Mouse (Mus musculus) embryonic facial prominence, embryonic 13.5 days (tissue): ENCODE measurements around the gene Setd5. TPM values are rescaled to one million over a fixed set of nuclear protein-coding genes. Genes with fewer than 3 reads are reported as not detected.
A peak's percentile ranks its signal among the peaks of the same experiment; 100 is the strongest.

ENCODE experiments used
- ATAC-seq: fragments of 200-750 bp; cut with Nextera tagmentation; 2 replicates; pipeline ENCODE4 v1.8.0; 2017; ENCODE audit warnings: low read depth; ENCODE audit not compliant: insufficient number of reproducible peaks, insufficient read depth, low FRiP score, low TSS enrichment
- H3K27ac ChIP-seq: fragments of 300-500 bp; sonication (generic); 2 replicates; pipeline ENCODE4 v1.5.1; 2015; ENCODE audit warnings: moderate library complexity, mild to moderate bottlenecking, inconsistent platforms
- H3K27me3 ChIP-seq: fragments of 300-500 bp; sonication (generic); 2 replicates; pipeline ENCODE4 v1.6.1; 2015; ENCODE audit warnings: mild to moderate bottlenecking, inconsistent platforms
- H3K36me3 ChIP-seq: fragments of 300-500 bp; sonication (generic); 2 replicates; pipeline ENCODE4 v1.6.1; 2015; ENCODE audit warnings: mild to moderate bottlenecking, inconsistent platforms
- H3K4me1 ChIP-seq: fragments of 300-500 bp; sonication (generic); 2 replicates; pipeline ENCODE4 v1.6.1; 2015; ENCODE audit warnings: inconsistent platforms
- H3K4me2 ChIP-seq: fragments of 300-500 bp; sonication (generic); 2 replicates; pipeline ENCODE4 v1.6.1; 2015; ENCODE audit warnings: moderate library complexity, mild to moderate bottlenecking, inconsistent platforms
- H3K4me3 ChIP-seq: fragments of 300-500 bp; sonication (generic); 2 replicates; pipeline ENCODE4 v1.5.1; 2015; ENCODE audit warnings: mild to moderate bottlenecking, inconsistent platforms
- H3K9ac ChIP-seq: fragments of 300-500 bp; sonication (generic); 2 replicates; pipeline ENCODE4 v1.6.1; 2015; ENCODE audit warnings: mild to moderate bottlenecking, inconsistent platforms
- H3K9me3 ChIP-seq: fragments of 300-500 bp; sonication (generic); 2 replicates; pipeline ENCODE4 v1.6.1; 2016; ENCODE audit warnings: inconsistent platforms
- WGBS: fragments of 180-500 bp; shearing (Covaris S2); methylation state at CpG from one replicate; pipeline ENCODE4 v1.1.7; 2015; ENCODE audit warnings: mixed read lengths; 5-methylcytosine and 5-hydroxymethylcytosine counted together
- polyA plus RNA-seq: library from polyadenylated mRNA; unstranded; fragments of >200 nt; fragmentation: Nextera tagmentation; extraction: Ambion mirVana; gene quantifications from 2 replicates; pipeline ENCODE4 v1.2.1, GENCODE M21; 2015

Gene Setd5
- polyA plus RNA-seq, 1 experiment from 2014 or later = 91.0 TPM

DNA sequence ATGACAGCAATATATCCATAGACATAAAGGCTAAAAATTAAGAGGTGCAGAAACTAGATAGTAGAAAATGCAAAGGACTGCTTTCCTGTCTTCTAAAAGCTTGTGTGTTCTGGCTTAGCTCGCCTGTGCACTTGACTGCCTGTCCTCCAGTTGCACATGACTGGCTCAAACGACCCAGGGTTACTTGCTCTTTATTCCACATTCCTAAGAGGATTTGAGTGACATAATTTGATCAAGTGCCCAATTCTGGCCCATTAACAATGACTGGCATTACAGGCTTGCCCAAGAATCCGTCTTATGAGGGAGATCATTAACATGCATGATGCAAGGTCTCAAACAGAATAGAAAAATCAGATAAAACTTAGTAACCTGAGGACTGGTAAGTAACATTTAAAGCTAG lies 14.9 kb upstream of the Setd5 start:
- Histone ChIP-seq H3K27ac (no peak overlapping the region), H3K9me3 (no peaks in the 10 kb centered on the region), H3K4me2 (no peak overlapping the region), H3K4me3 (no peak overlapping the region), H3K9ac (no peak overlapping the region), H3K27me3 (no peaks in the 10 kb centered on the region), H3K4me1 (no peaks in the 10 kb centered on the region), H3K36me3 (peaks cover 88% of the 10 kb centered on the region)
- WGBS = 72% methylated on average over 3 of the region's 3 CpGs
- ATAC-seq = no peak

DNA sequence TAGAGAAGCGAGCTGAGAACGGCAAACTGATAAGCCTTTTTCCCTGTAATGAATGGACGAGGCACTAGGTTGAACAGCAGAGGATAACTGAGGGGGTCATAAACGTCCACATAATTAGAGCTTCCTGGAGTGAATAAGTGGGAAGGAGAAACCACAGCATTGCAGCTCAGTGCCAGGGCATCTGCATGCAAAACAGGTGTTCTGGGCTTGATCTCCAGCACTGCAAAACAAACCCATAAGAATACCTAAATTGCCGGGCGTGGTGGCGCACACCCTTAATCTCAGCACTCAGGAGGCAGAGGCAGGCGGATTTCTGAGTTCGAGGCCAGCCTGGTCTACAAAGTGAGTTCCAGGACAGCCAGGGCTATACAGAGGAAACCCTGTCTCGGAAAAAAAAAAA lies 13.8 kb upstream of the Setd5 start:
- ATAC-seq = no peak

DNA sequence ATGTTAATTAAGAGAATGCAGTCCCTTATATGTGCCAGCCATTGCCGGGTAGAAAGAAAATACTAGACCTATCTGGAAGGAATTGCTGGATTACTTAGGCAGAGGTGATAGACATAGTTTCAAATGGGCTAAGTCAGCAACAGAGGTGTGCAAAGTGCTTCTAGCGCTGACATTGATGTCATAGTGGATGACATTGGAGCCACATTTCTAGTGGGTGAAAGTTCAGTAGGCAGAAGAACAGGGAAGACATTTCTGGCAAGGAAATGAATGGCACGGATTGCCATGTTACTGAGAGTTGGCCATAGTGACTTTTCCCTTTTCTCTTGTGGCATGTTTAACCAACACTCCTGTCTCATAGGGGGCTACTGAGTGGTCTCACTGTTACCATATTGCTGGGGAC lies 12.0 kb upstream of the Setd5 start:
- Histone ChIP-seq H3K4me3 (no peak overlapping the region), H3K4me2 (no peak overlapping the region), H3K9me3 (no peaks in the 10 kb centered on the region), H3K27me3 (no peaks in the 10 kb centered on the region), H3K9ac (no peak overlapping the region), H3K36me3 (peaks cover 88% of the 10 kb centered on the region), H3K27ac (no peak overlapping the region), H3K4me1 (0 out of 2 replicates have a peak, but pooled peaks cover 3% of the 10 kb centered on the region)
- 86% methylated on average over 3 of the region's 3 CpGs for WGBS
- ATAC-seq = no peak

More for the DNA sequence above, 13.8 kb upstream of the Setd5 start:
- Histone ChIP-seq H3K9me3 (no peaks in the 10 kb centered on the region), H3K36me3 (peaks cover 92% of the 10 kb centered on the region), H3K4me2 (no peak overlapping the region), H3K27ac (no peak overlapping the region), H3K4me1 (no peaks in the 10 kb centered on the region), H3K4me3 (no peak overlapping the region), H3K27me3 (no peaks in the 10 kb centered on the region), H3K9ac (no peak overlapping the region)
- 93% methylated on average over 10 of the region's 10 CpGs for WGBS

DNA sequence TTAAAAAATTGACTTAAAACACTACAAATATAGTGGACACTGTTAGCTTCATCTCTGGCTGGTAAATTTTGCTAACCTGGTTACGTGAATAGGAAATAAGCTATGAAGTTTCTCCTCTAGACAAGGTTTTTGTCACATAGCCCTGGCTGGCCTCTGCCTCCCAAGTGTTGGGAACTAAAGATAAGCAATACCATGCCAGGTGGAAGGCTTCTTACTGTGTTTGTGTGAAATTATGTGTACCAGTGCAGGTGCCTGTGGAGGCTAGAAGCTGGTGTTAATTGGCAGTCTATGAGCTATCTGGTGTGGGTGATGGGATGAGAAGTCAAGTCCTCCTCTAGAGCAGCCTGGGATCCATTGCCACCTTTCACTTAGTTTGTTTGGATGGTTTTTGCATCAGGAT lies 8.0 kb upstream of the Setd5 start:
- Histone ChIP-seq H3K27ac (no peak overlapping the region), H3K9ac (no peak overlapping the region), H3K9me3 (no peaks in the 10 kb centered on the region), H3K27me3 (no peaks in the 10 kb centered on the region), H3K4me2 (no peak overlapping the region), H3K4me3 (no peak overlapping the region), H3K4me1 (peaks cover 8% of the 10 kb centered on the region; the same call in 1 of the 2 replicates), H3K36me3 (peaks cover 53% of the 10 kb centered on the region)
- WGBS = 100% methylated on average over 1 of the region's 1 CpGs
- ATAC-seq = no peak

DNA sequence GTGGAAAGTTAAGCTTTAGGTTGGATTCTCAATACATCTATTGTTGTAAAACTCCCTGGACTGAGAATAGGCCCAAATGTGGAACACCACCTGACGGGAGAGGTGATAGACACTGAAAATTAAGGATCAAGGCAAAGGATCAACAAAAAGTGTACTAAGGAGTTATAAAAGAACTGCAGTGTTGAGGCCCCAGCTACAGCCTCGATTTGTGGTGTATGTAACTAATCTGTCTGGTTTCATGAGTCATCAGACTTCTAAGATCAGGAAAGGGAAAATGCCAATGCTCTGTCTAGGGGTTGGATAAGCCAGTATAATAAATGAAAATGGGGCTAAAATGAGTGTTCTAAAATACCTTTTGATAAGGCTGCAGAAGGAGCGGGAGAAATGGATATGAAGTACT lies 1.9 kb upstream of the Setd5 start:
- peak overlapping the region; percentile 100 for H3K27ac ChIP-seq
- peaks cover 22% of the 10 kb centered on the region for H3K4me1 ChIP-seq
- no peaks in the 10 kb centered on the region for H3K27me3 ChIP-seq
- H3K4me2 ChIP-seq = peak overlapping the region; percentile 71
- no peaks in the 10 kb centered on the region for H3K9me3 ChIP-seq
- H3K4me3 ChIP-seq = peak overlapping the region; percentile 92
- peaks cover 3% of the 10 kb centered on the region for H3K36me3 ChIP-seq
- no peak for ATAC-seq
- peak overlapping the region; percentile 99 for H3K9ac ChIP-seq
- 17% methylated on average over 3 of the region's 3 CpGs for WGBS

DNA sequence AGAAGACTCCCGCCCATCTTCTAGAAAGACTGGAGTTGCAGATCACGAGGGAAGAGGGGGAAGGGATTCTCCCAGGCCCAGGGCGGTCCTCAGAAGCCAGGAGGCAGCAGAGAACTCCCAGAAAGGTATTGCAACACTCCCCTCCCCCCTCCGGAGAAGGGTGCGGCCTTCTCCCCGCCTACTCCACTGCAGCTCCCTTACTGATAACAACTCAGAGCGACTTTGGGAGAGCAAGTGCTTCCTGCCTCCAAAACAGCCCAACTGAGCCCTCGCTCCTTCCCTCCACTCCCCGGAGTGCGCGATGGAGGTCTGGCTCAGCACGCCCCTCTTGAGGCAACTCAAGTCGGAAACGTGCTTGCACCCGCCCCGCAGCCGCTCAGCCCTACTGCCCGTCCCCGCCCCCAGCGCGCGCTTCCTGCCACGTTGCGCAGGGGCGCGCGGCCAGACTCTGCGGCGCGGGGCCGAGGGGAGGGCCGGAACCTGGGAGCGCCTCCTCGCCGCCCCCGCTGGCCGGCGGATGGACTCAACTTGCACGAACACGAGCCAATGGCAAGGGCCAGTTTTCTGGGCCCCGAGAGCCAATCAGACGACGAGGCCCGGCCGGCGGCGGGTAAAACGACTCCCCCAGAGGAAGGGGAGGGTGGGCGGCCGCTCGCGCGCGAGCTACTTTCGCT lies 1.0 kb upstream of the Setd5 start:
- peaks cover 2% of the 10 kb centered on the region for H3K36me3 ChIP-seq
- no peaks in the 10 kb centered on the region for H3K9me3 ChIP-seq
- peak overlapping the region; percentile 71 for H3K4me2 ChIP-seq
- H3K27me3 ChIP-seq = no peaks in the 10 kb centered on the region
- ATAC-seq = peak; percentile 90
- WGBS = under 1% methylated on average over 55 of the region's 55 CpGs
- H3K27ac ChIP-seq = peak overlapping the region; percentile 100
- H3K4me1 ChIP-seq = peaks cover 22% of the 10 kb centered on the region
- peak overlapping the region; percentile 99 for H3K9ac ChIP-seq
- H3K4me3 ChIP-seq = peak overlapping the region; percentile 92

DNA sequence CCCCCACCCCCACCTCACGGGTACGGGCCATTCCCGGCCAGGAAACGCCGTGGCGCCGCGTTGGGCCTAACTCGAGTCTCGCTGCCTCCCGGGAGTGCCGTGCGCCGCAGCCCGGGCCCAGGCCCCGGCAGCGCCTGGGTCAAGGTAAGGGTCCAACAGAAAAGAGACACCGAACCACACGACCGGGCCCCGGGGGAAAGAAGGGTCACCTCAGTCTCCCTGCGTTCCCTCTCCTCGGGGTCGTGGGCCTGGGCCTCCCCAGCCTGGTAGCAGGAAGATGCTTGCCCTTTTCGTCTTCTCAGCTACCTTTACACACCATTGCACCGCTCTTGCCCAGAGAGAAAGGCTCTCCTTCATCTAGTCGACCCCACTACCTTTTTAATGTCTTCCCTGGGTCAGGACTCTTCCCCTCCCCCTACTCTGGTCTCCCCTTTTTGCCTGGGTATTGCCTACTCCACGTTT lies 435 bp downstream of the Setd5 start:
- no peaks in the 10 kb centered on the region for H3K9me3 ChIP-seq
- peak overlapping the region; percentile 100 for H3K27ac ChIP-seq
- H3K36me3 ChIP-seq = no peaks in the 10 kb centered on the region
- peak overlapping the region; percentile 93 for H3K4me2 ChIP-seq
- no peak for ATAC-seq
- H3K27me3 ChIP-seq = no peaks in the 10 kb centered on the region
- peak overlapping the region; percentile 99 for H3K9ac ChIP-seq
- WGBS = under 1% methylated on average over 28 of the region's 28 CpGs
- peak overlapping the region; percentile 92 for H3K4me3 ChIP-seq
- H3K4me1 ChIP-seq = peaks cover 33% of the 10 kb centered on the region

DNA sequence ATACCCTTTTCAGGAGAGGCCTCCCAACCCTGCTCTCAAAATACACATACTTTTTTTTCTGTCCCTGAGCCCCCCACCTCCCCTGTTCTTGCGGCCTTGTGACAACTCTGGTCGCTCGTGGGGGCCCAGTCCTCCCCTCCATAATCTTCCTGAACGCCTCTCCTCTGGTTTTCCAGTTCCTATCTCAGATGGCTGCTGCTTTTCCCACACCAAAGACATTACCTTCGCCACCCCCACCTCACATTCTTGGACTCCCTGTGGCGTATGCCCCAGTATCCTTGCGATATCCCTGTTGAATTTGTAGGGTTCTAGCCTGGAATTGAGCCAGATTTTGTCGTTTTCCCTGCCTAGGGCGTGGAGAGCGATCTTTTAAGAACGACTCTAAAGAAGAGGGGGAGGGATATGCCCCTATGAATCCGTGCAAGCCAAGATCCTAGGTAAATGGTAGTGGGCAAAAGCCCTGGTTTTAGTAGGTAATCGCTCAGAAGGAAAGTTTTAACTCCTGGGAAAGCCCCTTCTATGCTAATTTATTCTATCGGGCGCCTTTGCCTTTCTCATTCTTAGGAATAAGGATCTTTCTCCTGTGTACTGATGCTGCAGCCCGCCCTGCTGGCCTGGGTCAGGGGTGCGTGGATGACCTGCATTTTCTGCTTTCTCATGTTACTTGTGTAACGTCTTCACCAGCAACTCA lies 1.0 kb downstream of the Setd5 start:
- H3K27me3 ChIP-seq = no peaks in the 10 kb centered on the region
- ATAC-seq = no peak
- H3K36me3 ChIP-seq = no peaks in the 10 kb centered on the region
- no peaks in the 10 kb centered on the region for H3K9me3 ChIP-seq
- under 1% methylated on average over 18 of the region's 18 CpGs for WGBS
- H3K4me2 ChIP-seq = peak overlapping the region; percentile 93
- H3K9ac ChIP-seq = peak overlapping the region; percentile 99
- peak overlapping the region; percentile 100 for H3K27ac ChIP-seq
- H3K4me3 ChIP-seq = peak overlapping the region; percentile 92
- peaks cover 33% of the 10 kb centered on the region for H3K4me1 ChIP-seq

DNA sequence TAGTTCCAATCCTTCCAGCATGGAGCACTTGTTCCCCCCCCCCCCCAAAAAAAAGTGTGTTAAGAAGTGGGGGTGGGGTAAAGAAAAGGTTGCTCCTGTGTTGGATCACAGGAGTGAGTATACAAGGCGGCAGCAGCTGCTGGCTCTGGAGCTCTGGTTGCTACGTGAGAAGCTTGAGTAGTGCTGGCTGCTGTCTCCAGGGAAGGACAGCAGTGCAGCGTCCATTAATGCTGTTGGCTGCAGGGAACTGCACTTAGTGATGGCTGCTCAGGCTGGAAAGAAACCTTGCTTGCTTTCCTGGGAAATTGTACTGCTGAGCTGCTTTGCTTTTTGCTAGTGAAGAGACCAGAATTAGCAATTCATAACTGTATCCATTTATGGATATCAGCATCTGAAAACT lies 2.3 kb downstream of the Setd5 start:
- no peak for ATAC-seq
- 2% methylated on average over 3 of the region's 3 CpGs for WGBS
- peaks cover 30% of the 10 kb centered on the region for H3K4me1 ChIP-seq
- H3K4me2 ChIP-seq = peak overlapping the region; percentile 93
- H3K9me3 ChIP-seq = no peaks in the 10 kb centered on the region
- peak overlapping the region; percentile 57; the same call in 1 of the 2 replicates for H3K27ac ChIP-seq
- H3K36me3 ChIP-seq = no peaks in the 10 kb centered on the region
- peak overlapping the region; percentile 92 for H3K4me3 ChIP-seq
- no peaks in the 10 kb centered on the region for H3K27me3 ChIP-seq
- H3K9ac ChIP-seq = peak overlapping the region; percentile 73

DNA sequence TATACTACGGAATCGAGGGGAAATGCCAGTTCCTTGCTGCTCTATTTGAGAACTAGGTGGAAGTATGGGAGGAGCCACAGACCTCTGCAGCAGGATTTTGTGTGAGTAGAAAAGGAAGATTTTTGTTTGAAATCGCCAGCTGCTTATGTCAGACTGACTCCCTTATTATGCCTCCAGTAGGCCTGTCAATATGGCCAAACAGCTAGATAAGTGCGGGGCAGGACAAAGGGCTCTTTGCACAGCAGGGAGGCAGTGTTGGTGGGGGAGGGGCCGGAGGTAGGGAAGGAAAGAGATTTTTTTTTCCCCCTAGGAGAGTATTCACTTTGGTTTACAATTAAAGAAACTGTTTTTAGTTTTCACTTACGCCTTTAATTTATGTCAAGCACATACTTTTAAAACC lies 5.1 kb downstream of the Setd5 start:
- WGBS = 20% methylated on average over 6 of the region's 6 CpGs
- Histone ChIP-seq H3K36me3 (no peaks in the 10 kb centered on the region), H3K4me3 (no peak overlapping the region), H3K9ac (peak overlapping the region; percentile 54; the same call in 1 of the 2 replicates), H3K4me1 (peaks cover 21% of the 10 kb centered on the region), H3K27me3 (no peaks in the 10 kb centered on the region), H3K4me2 (peak overlapping the region; percentile 30), H3K9me3 (no peaks in the 10 kb centered on the region), H3K27ac (no peak overlapping the region)
- ATAC-seq = no peak

DNA sequence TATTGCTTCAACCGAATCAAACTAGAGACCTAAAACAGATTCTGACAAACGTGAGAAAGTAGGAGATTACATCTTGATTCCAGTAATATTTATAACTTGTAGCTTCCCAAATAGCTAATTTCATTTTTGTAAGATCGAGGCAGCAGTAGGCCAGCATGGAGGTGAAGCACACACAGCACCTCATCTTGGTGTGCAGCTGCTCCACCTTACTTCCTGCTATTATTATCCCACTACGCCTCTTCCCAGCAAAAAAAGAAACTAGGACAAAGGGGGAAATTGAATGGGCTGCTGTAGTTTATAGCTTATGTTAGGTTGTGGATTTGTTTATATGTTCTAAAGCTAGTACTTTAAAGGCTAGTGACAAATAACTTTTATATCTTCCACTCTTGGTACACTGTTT lies 7.4 kb downstream of the Setd5 start:
- WGBS = 75% methylated on average over 4 of the region's 4 CpGs
- Histone ChIP-seq H3K4me1 (peaks cover 15% of the 10 kb centered on the region), H3K27me3 (no peaks in the 10 kb centered on the region), H3K4me3 (no peak overlapping the region), H3K9me3 (no peaks in the 10 kb centered on the region), H3K27ac (no peak overlapping the region), H3K4me2 (no peak overlapping the region), H3K9ac (no peak overlapping the region), H3K36me3 (peaks cover 3% of the 10 kb centered on the region; the same call in 1 of the 2 replicates)
- no peak for ATAC-seq

DNA sequence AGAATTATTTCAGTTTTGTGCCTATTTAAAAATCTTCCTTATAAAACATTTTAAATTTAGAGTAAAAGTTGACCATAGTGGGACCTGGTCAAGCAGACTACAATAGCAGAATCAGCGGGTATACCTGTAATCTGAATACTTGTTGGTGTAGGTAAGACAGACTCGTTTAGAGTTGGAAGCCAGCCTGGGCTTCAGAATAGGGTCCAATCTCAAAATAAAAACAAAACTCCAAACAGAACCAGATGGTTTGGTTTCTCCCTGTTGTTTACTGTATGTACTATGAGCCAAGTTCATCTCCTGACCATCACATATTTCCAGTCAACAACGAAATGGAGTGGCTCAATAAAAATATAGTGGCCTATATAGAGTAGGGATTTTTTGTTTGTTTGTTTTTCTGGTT lies 16.0 kb downstream of the Setd5 start:
- Histone ChIP-seq H3K4me1 (0 out of 2 replicates have a peak, but pooled peaks cover 2% of the 10 kb centered on the region), H3K9ac (no peak overlapping the region), H3K27me3 (no peaks in the 10 kb centered on the region), H3K4me2 (no peak overlapping the region), H3K36me3 (peaks cover 6% of the 10 kb centered on the region; the same call in 1 of the 2 replicates), H3K4me3 (no peak overlapping the region), H3K9me3 (no peaks in the 10 kb centered on the region), H3K27ac (no peak overlapping the region)
- 81% methylated on average over 3 of the region's 3 CpGs for whole genome bisulfite sequencing
- ATAC-seq = no peak
